Mouse (Mus musculus) cerebellum, adult 9-10 months (tissue): Measurements from ENCODE around the gene Hoxd12.
A peak's percentile ranks its signal among the peaks of the same experiment; 100 is the strongest.

ENCODE experiments used
- DNase-seq: peaks from one replicate; pipeline ENCODE4 v3.0.0; 2022

Gene Hoxd12

DNA sequence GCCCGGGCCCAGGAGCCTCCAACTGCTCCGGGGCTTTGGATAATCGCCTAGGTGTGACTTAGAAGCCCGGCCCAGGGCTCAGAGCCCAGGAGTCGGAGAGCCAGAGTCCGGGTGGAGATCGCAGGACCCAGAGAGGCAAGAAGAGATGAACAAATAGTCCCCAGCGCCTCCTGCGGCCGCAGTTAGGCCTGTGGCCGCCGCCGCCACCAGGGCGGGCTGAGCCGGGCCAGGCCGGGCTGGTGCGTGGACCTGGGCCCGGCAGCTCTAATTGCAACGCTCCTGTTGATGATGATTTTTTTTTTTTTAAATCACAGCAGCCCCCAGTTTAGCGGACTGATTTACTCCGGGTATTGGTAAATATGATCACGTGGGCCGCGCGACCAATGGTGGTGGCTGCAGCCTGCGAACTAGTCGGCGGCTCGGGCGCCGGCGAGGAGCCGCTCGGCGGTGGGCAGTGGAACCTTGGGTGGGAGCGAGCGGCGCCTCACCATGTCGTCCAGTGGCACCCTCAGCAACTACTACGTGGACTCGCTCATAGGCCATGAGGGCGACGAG is 22.8 kb downstream of the Hoxd12 start, which contains the start of gene Hoxd9:
Gene Hoxd9 (plus strand): TSS at position 161 of the 555 bp plus-strand sequence.
- no peak for DNase-seq

DNA sequence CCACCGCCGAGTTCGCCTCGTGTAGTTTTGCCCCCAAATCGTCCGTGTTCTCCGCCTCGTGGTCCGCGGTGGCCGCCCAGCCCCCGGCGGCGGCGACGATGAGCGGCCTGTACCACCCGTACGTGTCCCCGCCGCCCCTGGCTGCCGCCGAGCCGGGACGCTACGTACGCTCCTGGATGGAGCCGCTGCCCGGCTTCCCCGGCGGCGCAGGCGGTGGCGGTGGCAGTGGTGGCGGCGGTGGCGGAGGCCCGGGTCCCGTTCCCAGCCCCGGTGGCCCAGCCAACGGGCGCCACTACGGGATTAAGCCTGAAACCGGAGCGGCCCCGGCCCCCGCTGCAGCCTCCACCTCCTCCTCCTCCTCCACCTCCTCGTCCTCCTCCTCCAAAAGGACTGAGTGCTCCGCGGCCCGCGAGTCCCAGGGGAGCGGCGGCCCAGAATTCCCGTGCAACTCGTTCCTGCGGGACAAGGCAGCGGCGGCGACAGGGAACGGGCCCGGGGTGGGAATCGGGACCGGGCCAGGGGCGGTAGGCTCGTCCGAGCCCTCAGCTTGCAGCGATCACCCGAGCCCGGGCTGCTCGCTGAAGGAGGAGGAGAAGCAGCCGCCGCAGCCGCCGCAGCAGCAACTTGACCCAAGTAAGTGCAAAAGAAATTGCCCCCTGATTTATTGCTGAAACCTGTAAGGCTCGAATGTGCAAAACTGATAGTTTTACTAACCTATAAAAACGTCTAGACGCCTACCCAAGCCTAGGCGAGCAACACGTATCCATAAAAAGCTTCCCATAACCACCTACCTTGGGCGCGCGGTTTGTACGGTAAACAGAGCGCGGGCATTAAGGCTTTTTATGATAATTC is 23.6 kb downstream of the Hoxd12 start:
- no peak for DNase-seq

DNA sequence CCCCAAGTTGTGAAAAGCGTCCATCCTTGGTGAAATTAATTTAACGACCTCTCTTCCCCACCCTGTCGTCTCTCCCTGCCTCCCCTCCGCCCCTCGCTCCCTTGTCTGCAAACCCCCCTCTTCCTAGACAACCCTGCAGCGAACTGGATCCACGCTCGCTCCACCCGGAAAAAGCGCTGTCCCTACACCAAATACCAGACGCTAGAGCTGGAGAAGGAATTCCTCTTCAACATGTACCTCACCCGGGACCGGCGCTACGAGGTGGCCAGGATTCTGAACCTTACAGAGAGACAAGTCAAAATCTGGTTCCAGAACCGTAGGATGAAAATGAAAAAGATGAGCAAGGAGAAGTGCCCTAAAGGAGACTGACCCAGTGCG is 24.2 kb downstream of the Hoxd12 start:
- no peak for DNase-seq

DNA sequence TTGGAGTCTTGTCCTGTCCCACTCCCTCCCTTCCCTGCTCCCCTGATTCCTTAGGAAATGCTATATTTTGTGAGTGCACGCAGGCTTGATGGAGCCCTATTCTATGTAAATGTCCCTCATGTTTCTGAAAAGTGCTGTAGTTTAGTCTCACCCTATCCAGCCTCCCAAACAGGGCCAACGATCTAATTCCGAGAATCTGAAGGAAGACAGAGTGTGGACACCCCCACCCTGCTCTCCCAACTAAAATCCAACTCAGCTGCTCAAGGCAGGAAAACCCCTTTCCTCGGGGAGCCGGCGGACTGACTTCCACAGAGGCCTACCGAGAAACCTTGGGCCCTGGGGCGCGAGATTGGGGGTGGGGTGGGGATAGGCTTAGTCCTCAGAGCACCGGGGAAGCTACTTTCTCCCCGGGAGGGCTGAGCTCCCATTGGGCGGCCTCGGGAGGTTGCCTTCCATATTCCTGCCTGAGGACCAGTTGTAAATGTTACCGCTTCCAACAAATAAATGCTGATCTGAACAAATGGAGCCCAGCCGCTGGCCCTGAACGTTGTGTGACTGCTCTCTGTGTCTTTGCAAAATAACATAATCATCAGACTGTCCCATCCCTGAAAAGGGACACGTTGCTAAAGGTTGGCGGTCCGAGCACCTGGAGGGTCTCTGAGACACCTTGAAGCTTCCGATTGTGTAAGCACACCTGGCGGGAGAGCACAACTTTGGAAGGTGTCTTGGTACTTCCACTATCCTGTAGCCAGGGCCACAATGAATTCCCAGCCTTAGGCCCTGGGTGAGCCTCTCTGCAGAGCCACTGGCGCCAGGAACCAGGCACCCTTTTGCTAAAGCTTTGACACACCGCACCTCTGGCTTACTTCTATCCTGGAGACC is 25.1 kb downstream of the Hoxd12 start:
- no peak for DNase-seq

DNA sequence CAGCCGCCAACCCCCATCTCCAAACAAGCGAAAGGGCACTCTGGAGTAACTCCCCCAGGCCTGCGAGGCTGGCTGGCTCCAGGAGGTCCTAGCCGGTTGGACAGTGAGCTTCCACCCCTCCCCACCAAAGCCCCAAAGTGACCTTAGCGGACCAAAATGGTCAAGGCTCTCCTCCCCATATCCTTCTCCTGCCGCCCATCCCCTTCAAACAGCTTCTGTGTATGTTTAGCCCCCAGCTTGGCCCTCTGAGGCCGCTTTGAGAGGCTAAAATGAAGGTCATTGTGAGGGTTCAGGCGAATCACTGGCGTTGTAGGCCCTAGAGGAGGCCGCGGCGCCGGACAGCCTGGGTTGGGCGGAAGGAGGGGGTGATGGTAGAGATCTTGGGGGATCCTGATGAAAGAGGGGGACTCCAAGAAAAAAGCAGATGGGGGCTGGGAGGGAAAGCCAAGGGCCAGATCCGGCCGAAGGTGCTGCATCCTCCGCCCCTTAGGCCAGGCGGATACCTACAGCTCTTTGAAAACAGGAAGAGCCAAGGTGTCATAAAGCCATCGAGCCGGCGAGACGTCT is 25.8 kb downstream of the Hoxd12 start:
- DNase-seq: no peak

DNA sequence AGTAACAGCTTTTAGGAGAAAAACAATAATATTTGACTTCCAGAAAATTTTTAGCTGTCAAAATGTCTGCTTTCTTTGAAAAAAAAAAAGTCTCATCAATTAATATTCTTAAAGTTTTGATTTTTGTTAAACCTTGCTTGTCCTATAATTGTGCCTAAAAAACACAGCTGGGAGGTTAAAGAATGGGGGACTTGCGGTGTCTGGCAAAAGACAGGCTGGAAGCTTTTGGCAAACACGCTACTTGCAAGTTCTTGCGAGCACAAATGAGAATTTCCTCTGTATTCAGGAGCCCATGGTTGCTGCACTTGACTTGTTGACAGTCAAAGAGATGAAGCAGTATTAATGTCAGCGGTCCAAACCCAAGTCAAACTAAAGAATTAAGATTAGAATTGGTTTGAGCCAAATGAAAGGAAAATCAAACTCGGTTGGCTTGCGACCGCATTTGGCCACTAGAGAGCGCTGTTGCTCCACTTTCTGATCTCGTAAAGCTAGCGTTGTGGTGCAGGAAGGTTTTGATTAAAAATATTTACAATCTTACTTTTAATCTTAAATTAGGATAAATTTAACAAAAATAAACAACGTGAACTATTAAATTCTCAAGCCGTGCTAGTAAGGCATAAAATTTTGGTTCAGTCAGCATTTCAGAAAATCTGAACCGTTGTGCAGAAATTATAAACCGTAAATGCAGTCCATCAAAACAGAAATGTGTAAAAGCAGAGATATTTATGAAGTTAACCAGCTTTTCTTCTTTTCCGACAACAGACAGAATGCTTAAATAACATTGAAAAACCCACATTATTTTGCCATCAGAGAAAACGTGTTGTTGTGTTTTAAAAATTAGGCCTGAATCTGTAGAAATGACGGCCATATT is 27.4 kb downstream of the Hoxd12 start:
- DNase-seq: peak; percentile 45

DNA sequence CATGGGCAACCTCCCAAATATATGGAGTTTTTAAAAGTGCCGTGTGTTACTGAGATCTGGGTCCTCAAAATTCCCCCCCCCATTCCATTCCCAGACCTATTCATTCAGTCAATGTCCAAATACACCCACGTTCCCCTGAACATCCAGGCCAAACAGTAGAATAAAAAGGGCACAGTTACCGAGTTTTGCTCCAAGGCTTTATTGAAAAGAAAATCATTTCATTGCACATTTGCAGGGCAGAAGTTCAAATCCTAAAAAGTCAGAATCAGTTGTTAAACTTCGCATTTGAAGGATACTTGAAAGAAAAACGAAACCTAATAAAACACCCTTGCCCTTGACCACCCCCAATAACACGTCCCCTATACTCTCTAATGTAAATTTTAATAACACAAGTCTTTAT is 28.0 kb downstream of the Hoxd12 start:
- no peak for DNase-seq

DNA sequence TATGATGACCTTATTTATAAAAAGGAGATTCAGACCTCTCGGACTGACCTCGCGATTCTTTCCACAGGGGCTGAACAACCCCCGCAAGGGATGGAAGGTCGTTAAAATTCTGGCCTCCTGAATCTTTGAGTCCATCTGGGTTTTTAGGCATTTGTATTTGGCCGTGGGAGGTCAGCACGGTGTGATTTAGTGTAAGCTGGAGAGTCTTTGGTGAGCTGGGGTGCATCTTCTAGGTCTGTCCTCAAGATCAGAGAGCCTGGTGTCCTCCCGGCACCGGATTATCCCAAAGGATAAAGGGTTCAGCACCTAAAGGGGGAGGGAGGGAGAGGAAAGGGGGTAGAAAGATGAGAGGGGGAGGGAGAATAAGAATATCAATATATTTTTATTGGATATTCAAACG is 28.5 kb downstream of the Hoxd12 start:
- no peak for DNase-seq

DNA sequence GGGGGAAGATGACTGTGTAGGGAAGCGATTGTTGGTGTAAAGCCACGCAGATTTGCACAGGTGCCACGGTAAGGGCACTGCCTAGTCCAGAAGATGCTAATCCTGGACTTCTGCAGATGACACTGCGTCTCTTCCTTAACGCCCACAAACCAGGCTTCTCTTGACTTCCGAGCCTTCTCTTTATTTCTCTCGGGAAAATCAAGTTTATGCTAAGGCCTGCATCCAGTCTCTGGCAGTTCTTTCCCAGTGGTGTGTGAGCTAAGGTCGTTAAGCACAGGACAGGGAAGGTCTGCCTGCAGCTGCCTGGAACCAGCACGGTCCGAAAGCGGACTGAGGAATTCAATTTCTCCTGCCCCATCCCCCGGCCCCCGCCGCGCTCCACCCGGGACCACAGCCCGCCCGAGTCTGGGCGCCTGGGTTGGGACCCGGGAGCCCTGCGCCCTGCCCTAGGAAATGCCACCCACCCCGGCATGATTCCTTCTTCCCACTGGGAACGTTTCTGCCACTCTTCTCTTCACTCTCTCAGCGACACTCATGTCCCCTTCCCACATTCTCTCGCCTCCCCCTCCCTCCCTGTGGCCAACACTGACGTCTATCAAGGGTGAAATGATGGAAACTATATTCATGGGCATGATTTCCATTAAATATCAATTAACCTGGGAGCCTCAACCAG is 29.0 kb downstream of the Hoxd12 start:
- no peak for DNase-seq

DNA sequence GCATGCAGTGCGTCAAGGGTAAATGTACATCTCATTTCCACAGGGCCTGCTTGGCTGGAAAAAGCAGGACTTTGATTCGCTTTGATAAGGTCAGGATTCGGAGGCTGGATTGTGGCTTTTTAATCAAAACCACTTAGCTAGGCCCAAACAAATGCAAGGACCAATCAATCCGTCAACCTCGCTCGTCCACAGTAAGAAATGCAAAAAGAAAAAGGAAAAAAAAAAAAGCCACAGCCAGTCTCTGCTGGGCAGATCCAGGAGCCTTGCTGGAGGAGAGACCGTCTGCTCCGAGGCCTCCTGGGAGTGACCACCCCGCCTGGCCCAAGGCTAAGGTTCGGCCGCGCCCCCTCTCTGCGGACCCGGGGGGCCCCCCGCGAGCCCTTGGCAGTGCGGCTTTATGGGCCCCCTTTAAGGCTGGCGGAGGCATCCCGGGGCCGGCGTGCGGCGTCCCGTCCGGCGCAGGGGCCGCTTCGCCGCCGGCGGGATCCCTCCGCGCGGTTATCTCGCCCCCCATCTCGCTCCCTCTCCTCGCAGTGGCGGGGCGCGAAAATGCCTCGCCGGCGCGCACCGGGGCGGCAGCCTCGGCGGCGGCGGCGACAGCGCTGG is 29.7 kb downstream of the Hoxd12 start, which contains the start of gene Hoxd8:
Gene Hoxd8 (plus strand): TSS at position 223 of the 606 bp plus-strand sequence.
- DNase-seq: no peak

DNA sequence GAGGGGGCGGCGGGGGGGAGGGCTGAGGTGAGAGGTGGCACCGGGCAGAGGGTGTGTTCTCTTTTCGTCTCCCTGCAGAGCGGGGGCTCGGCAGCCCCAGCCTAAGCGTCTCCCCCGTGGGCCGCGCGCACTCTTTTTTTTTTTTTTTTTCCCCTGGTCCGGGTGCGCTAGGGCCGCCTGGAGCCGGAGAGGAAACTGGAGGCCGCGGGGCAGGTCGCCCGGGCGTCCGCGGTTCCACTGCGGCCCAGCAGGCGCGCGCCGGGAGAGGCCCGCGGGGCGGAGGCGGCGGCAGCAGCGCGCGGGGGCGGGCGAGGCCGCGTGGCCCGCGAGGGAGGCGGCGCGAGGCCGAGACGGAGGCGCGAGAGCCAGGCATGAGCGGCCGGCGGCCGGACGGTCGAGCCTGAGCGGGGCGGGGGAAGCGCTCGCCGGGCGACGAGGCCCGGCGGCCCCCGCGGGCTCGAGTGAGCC is 30.2 kb downstream of the Hoxd12 start:
- DNase-seq: no peak

DNA sequence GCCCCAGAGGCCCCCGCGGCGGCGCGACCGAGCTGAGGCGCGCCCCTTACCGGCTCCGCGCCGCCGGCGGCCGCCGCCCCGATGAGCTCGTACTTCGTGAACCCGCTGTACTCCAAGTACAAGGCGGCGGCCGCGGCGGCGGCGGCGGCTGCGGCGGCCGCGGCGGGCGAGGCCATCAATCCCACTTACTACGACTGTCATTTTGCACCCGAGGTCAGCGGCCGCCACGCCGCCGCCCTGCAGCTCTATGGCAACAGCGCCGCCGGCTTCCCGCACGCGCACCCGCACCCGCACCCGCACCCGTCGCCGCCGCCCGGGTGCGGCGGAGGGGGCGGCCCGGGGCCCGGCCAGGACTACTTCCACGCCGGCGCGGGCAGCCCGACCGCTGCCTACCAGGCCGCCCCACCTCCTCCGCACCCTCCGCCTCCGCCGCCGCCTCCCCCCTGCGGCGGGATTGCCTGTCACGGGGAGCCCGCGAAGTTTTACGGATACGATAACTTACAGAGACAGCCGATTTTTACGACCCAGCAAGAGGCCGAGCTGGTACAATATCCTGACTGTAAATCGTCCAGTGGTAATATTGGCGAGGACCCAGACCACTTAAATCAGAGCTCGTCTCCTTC is 30.8 kb downstream of the Hoxd12 start:
- no peak for DNase-seq

DNA sequence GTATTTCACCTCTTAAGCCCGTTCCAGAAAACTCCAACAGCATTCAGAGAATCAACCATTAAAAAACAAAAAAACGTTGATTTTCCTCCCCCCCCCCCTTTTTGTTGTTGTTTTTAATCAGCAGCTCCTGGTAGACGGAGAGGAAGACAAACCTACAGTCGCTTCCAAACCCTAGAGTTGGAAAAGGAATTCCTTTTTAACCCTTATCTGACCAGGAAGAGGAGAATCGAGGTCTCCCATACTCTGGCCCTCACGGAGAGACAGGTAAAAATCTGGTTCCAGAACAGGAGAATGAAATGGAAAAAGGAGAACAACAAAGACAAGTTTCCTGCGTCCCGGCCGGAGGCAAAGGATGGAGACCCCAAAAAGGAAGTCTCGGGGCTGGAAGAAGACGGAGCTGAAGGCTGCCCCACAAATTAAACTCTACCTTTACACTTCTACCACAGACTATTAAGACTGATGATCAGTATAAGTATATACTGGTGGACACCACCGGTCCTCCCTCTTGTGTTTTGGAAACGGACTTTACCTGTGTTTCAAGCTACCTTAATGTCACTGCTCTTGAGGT is 31.7 kb downstream of the Hoxd12 start:
- no peak for DNase-seq

DNA sequence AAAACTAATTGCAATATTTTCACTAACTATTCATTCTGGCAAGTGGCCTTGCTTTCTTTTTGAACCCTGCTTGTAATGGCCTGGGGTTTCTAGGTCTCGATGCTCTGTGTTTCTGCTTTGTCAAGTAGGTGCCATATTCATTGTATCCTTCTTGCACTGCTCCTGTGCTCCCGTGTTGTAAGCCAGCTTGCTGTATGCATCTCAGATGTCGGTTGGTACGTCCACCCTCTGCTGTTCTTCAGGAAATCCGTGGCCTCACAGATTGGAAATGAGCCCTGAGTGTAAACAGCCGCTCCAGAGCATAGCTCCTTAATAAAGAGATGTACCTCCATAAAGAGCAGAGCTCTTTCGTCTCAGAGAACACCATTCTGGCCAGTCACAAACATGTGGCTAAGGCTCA is 32.8 kb downstream of the Hoxd12 start:
- DNase-seq: no peak

DNA sequence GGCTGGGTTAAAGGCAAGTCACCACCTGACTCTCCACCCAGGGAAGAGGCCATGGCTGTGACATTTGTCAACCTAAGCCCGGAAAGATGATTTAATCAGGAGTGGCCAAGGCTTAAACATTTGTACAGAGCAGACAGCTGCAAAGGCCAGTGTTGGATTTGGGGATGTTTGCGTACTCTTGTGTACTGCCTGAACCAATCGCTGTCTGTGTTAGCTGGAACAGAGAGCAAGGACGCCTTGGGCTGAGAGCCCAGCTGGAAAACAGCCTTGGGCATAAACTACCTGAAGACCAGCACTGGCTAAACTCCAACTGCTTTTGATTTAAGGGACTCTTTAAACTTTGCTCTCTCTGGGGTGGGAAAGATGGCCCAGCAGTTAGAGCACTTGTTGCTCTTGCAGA is 33.9 kb downstream of the Hoxd12 start:
- DNase-seq: no peak

DNA sequence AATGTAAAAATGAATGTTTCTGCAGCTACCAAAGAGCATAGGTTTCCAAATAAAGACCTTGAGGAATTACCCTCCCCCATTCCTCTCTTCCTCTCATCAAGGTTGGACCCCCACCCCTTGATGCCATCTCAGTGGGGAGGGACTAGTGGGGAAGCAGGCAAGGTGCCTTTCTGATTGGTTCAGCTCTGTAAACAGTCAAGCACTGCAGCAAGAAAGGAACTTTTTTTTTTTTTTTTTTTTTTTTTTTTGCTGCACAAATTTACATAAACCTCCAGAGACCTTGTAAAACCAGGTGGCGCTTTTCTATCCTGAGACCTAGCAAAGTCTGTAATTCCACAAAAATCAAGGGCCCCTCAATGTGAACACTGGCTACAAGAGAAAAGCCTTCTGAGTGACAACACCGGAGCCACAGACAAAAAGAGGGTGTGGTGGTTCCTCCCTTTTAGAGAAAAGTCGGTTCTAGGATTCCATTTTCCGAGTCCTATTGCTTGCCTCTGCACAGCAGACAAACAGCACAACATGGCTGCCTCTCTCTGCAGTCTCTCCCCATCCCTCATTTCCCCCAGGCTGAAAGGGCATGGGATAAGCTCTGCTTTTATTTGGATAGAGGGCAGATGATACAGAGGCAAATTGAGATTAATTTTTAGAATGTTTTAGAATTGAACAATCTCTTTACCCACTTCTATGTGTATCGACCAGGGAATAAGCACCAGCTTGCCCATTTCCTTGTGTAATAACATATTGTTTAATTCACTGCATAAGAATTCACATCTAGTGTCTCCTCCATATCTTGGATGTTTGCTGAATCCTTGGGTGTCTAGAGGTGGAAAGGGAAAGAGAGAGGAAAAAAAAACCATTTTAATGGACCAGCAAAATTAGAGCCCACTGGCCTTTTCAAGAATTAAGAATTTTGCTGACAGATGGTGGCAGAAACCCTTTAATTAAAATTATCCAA is 34.9 kb downstream of the Hoxd12 start:
- no peak for DNase-seq

DNA sequence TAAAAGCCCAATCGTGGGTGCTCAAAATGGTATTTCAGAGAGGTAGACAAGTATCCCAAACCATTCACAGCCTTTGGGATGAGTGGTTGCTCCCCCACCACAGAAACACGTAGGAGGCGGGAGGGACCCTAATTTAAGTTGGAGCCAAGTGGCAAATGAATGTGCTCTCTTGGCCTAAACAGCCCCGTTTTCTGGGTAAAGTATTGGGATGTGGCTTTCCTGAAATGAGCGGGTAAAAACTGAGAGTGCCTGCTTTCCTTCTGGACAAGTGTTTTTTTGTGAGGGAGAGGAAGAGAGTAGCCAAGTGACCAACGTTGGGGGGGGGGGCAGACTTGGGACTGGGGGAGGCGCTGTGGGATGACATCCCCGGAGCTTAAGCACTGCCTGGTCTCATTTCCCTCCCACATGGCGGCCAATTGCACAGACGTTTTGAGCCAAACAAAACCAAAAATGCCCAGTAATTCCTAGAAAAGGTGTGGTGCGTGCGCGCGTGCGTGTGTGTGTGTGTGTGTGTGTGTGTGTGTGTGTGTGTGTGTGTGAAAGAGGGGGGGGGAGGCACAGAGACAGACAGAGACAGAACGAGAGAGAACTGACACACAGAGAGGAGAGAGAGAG is 36.2 kb downstream of the Hoxd12 start:
- DNase-seq: no peak
